Mouse (Mus musculus): ENCODE measurements at regions not wholly inside any gene's neighbourhood (a gene's known extent, or its start where the extent isn't known, plus 50 kb on each side); places are given as distances from the start of the nearest gene placed in this dataset.

DNA sequence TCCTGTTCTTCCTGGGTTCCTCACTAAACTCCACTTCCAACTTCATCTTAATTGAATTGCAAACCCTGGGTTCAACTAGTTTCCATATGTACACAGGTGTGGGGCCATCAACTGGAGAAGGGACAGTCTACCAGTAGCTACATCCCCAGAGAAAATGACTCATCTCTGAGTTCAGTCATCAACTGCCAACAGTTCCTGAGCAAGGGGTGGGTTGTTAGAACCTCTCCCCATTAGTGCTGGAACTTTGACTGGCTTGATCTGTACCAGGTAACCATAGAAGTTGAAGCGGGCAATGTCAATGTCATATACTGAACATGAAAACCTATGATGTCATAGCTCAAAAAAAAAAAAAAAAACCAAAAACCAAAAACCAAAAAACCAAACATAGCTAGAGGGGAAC, 69.8 kb downstream of the Gm21750 start:
- no peak for DNase-seq (ENCODE audit: low spot score)

DNA sequence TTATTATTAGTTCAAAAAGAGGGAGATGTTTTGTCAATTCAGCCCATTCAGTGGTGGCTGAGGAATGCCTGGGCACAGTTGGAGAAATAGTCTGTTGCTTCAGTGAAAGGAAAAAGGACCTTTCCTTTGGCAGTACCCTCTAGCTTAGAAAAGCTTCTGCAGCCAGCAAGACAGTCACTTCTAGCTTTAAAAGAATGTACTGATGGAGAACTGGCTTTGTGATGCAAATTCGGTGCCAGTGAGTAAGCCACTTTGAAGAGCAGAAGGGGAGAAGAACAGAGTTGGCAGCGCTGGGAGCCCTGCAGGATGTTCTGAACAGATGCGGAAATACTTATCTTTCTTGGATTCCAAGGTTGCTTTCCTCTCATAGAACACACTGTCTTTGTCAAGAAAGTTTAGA, 71.1 kb downstream of the Gm21750 start:
- no peak for DNase-seq (ENCODE audit: low spot score)

- no peak for DNase-seq (ENCODE audit: low spot score)
Observed at GRCm38 (mm10) chr14:73750790-73751189, 89.8 kb downstream of the Gm21750 start.

DNA sequence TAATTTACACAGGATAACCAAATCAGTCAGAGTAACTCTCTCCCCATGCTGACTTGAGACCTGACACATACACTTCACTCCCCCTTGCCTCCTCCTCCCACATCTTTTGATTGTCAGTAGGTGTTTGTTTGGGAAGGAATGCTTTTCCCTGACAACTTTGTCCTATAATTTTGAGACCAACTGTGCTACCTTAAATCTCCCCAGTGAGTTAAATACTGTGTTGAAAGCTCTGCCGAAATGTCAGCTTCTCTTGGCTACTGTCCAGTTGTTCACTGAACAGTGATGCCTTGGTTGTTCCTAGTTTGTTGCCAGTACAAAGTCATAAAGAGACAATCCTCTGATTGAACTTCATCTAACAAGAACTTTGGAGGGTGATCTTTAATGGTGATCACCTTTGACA, 99.0 kb downstream of the Gm21750 start:
- DNase-seq (ENCODE audit: low spot score), result no peak

- no peak for DNase-seq (ENCODE audit: low spot score)
Observed at GRCm38 (mm10) chr14:73772964-73773363, 111.9 kb downstream of the Gm21750 start.

DNA sequence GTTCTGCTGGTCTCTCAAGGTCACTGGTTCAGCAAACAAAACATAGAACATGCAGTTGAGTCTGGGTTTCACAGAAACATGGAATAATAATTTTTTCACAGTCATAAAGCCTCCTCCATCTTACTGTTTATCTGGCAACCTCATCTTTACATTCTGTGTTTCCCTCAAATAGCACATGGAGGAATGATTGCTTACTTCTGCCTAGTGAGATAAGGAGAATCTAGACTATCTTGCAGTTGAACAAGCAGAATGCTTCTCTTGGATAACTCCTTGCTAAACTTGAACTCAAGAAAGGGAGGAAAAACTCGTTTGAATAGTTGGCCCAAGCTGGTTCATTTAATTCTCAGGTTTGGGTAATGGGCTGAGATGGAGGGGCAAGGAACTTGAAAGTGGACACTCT, 112.8 kb downstream of the Gm21750 start:
- DNase-seq (ENCODE audit: low spot score), result no peak

- DNase-seq (ENCODE audit: low spot score), result no peak
Observed at GRCm38 (mm10) chr14:73776066-73776465, 115.0 kb downstream of the Gm21750 start.

- no peak for DNase-seq (ENCODE audit: low spot score)
Observed at GRCm38 (mm10) chr14:73807169-73807568, 146.1 kb downstream of the Gm21750 start.

- DNase-seq (ENCODE audit: low spot score), result no peak
Observed at GRCm38 (mm10) chr14:73838890-73839289, 177.9 kb downstream of the Gm21750 start.

DNA sequence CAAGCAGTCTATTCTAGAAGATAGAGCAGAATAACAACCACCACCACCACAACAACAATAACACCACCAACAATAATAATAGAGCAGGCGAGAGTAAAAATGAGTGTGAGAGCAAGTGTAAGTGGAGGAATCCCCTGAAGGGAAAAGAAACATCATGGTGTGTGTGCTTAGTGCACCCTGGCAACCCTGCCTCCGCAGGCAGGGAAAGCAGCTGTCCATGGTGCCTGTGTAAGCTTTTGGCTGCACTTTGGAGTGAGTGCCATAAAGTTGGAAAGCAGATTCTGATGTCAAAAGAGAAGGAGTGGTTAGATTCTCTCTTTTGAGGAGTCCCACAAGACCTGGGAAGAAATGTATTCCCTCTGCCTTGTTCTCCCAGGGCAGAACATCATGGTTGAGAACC, 200.8 kb downstream of the Gm21750 start:
- no peak for DNase-seq (ENCODE audit: low spot score)

- no peak for DNase-seq (ENCODE audit: low spot score)
Observed at GRCm38 (mm10) chr14:73874337-73874736, 213.3 kb downstream of the Gm21750 start.

GRCm38 (mm10) chr14:73875916-73876315, 214.9 kb downstream of the Gm21750 start:
- no peak for DNase-seq (ENCODE audit: low spot score)

- no peak for DNase-seq (ENCODE audit: low spot score)
Observed at GRCm38 (mm10) chr14:73878267-73878666, 217.2 kb downstream of the Gm21750 start.

- DNase-seq (ENCODE audit: low spot score), result no peak
Observed at GRCm38 (mm10) chr14:73878866-73879419, 217.9 kb downstream of the Gm21750 start.

DNA sequence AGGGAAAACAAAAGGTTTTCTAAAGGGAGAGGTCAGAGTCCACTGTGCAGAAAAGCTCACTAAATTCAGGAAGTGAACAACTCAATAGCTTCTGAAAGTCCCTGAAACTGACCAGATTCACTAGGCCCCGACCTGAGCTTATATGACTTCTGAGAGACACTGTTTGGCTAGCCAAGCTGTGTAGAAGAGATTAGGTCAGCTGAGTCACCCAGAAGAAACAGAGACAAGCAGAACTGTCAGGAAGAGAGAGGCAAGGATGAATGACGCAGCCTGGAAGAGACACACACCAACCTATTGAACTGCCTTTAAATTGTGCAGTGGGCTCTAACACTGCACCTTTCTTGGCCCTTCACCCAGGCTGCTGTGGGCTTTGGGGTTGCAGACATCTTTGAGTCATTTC, 230.4 kb downstream of the Gm21750 start:
- DNase-seq (ENCODE audit: low spot score), result no peak

GRCm38 (mm10) chr14:73894844-73895243, 233.8 kb downstream of the Gm21750 start:
- no peak for DNase-seq (ENCODE audit: low spot score)

DNA sequence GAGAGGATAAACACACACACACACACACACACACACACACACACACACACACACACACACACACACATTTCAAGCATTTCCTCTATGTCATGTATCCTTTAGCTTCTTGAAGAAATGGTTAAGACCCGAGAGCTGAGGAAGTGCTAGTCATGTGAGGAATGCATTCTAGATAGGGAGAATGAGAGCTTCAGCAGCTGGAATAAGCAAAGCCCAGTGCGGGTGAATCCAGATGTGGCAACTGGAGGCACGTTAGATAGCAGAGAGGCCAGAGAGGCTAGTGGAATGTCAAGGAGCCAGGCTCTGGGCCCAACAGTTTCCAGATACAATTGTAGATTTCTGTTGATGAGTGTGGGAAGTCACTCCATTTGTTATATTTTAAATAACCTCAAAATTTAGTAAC, 234.2 kb downstream of the Gm21750 start:
- no peak for DNase-seq (ENCODE audit: low spot score)

DNA sequence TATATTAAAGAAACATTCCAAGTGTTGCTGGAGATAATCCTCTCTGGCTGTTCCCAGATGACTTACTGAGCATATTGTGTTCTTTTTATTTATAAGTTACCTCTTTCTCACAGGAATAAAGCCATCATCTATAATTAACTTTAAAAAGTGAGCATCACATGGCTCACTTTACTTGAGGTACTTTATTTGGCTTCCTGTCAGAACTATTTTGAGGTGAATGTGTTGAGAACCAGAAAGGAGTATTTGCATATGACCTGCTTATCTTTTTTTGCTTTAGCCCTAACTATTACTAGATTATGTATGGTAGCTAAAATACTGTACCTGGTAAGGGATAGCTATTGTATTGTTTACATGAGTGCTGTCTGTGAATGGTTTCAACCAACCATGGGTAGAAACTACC, 238.1 kb downstream of the Gm21750 start:
- DNase-seq (ENCODE audit: low spot score), result no peak

- no peak for DNase-seq (ENCODE audit: low spot score)
Observed at GRCm38 (mm10) chr14:73902085-73902713, 241.2 kb downstream of the Gm21750 start.

DNA sequence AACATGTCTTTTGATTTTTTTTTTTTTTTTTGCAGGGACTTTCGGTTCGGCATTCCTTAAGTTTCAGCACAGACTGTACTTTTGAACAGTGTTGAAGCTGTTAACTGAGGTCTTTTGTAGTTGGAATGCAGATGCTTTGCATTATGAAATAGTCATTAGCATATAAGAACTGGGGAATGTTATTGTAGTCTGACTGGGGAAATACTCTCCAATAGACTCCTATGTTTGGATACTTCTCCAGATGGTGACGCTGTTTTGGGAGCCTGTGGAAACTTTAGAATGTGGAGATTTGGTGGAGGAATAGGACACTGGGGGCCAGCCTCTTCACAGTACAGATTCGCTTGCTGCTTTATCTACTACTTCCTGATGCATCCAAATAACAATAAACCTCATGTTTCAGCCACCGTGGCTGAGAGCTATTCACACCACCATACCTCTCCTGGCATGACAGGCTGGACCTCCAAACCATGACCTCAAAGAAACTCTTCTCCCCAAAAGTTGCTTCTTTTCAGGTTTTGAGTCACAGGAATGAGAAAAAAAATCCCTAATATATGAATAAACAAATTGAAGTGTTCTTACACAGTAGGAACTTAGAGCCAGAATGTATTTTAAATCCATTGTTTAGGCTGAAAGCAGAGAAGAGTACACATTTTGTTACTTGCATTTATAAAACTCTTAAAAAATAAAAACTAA, 252.9 kb downstream of the Gm21750 start:
- DNase-seq (ENCODE audit: low spot score), result no peak

GRCm38 (mm10) chr14:73915990-73916389, 255.0 kb downstream of the Gm21750 start:
- no peak for DNase-seq (ENCODE audit: low spot score)

DNA sequence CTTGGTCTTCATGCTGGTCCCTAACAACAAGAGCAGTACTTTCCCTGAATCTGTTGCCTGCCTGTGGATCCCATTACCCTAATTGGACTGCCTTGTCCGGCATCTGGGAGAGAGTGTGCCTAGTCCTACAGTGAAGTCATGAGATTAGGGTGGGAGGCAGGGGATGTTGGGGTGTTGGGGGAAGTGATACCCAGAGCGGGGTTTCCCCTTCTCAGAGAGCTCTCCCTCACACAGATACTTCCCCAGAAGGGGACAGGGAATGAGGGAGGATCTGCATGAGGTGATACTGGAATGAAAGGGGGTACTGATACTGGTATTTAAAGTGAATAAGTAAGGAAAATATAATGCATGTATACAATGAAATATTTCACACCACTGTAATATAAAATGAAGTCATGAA, 270.1 kb downstream of the Gm21750 start:
- DNase-seq (ENCODE audit: low spot score), result no peak

GRCm38 (mm10) chr14:73947316-73947715, 286.3 kb downstream of the Gm21750 start:
- no peak for DNase-seq (ENCODE audit: low spot score)

DNA sequence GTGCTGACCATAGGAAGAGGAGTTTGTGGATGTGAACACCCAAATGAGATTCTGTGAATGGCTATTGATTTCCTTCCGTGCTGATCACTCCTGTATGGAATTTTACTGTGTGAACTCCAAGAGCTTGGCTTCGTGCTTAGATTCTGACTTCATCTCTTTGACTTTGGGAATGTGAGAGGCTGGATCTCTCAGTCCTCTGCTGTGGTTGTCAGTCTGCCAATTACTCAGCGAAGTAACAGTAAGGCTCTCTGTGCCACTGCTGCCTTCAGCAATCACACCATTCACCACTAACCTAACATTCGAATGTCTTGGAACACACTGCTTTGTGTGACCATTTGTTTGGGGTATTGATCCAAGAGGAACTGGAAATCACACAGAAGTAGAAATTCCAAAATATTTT, 291.5 kb downstream of the Gm21750 start:
- no peak for DNase-seq (ENCODE audit: low spot score)
